Mouse (Mus musculus) limb, embryonic 13.5 days (tissue): ENCODE measurements around the gene Gm1123. TPM values are rescaled to one million over a fixed set of nuclear protein-coding genes. Genes with fewer than 3 reads are reported as not detected.

ENCODE experiments used
- ATAC-seq: fragments of 200-750 bp; cut with Nextera tagmentation; 2 replicates; pipeline ENCODE4 v1.8.0; 2017; ENCODE audit warnings: low read depth, moderate number of reproducible peaks, moderate TSS enrichment; ENCODE audit not compliant: low FRiP score
- H3K27ac ChIP-seq: fragments of 300-500 bp; sonication (generic); 2 replicates; pipeline ENCODE4 v1.5.1; 2015; ENCODE audit warnings: inconsistent platforms, mild to moderate bottlenecking, moderate library complexity
- H3K27me3 ChIP-seq: fragments of 300-500 bp; sonication (generic); 2 replicates; pipeline ENCODE4 v1.6.1; 2015; ENCODE audit warnings: mild to moderate bottlenecking, inconsistent platforms
- H3K36me3 ChIP-seq: fragments of 300-500 bp; sonication (generic); 2 replicates; pipeline ENCODE4 v1.6.1; 2015; ENCODE audit warnings: inconsistent platforms, mild to moderate bottlenecking, moderate library complexity
- H3K4me1 ChIP-seq: fragments of 300-500 bp; sonication (generic); 2 replicates; pipeline ENCODE4 v1.6.1; 2015; ENCODE audit warnings: inconsistent platforms
- H3K4me2 ChIP-seq: fragments of 300-500 bp; sonication (generic); replicated peaks from 2 replicates; pipeline ENCODE4 v1.6.1; 2015; ENCODE audit warnings: inconsistent platforms, mild to moderate bottlenecking, moderate library complexity
- H3K4me3 ChIP-seq: fragments of 300-500 bp; sonication (generic); 2 replicates; pipeline ENCODE4 v1.5.1; 2015; ENCODE audit warnings: moderate library complexity, mild to moderate bottlenecking, inconsistent platforms
- H3K9ac ChIP-seq: fragments of 300-500 bp; sonication (generic); 2 replicates; pipeline ENCODE4 v1.6.1; 2015; ENCODE audit warnings: mild to moderate bottlenecking, inconsistent platforms
- H3K9me3 ChIP-seq: fragments of 300-500 bp; sonication (generic); 2 replicates; pipeline ENCODE4 v1.6.1; 2016; ENCODE audit warnings: inconsistent platforms
- WGBS: fragments of 180-500 bp; shearing (Covaris S2); methylation state at CpG from one replicate; pipeline ENCODE4 v1.1.7; 2015; 5-methylcytosine and 5-hydroxymethylcytosine counted together
- polyA plus RNA-seq: library from polyadenylated mRNA; unstranded; fragments of >200 nt; fragmentation: Nextera tagmentation; extraction: Ambion mirVana; gene quantifications from 2 replicates; pipeline ENCODE4 v1.2.1, GENCODE M21; 2015

Gm1123 gene
- 0.11 TPM in 1 of 2 replicates, not detected in the other for polyA plus RNA-seq

DNA sequence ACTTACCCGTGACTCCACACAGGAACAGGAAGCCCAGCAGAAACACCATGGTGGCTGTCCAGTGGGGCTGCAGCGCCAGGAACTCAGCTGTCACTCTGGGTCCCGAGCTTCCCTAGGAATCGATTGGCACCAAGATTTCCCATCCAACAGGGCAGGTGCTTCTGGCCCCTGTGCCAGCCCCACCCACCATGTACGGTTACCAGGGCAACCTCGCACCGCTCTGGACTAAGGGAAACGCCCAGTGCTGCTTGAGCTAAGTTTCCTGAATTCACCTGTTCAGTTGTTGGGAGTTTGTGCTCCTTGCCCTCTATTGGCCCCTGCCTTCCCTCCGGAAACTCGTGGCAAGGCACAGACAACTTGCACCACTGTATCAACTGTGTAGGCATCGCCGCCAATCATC is at the start of gene Gm1123:
TSS of gene Gm1123 (minus strand) at position 141 of the 400 bp plus-strand sequence.
- 87% methylated on average over 12 of the region's 12 CpGs for WGBS

GRCm38 (mm10) chr9:99081718-99082117 is 46.2 kb upstream of the Gm1123 start:
- no peak for ATAC-seq
- Histone ChIP-seq H3K4me3 (no peak overlapping the region), H3K9ac (no peak overlapping the region), H3K9me3 (no peaks in the 10 kb centered on the region), H3K4me2 (no peak overlapping the region), H3K27ac (no peak overlapping the region), H3K4me1 (no peaks in the 10 kb centered on the region), H3K36me3 (no peaks in the 10 kb centered on the region), H3K27me3 (no peaks in the 10 kb centered on the region)
- WGBS, result 92% methylated on average over 5 of the region's 5 CpGs

More for the DNA sequence above, at the start of gene Gm1123:
- Histone ChIP-seq H3K4me1 (no peaks in the 10 kb centered on the region), H3K9ac (no peak within 1 kb of the TSS), H3K4me3 (no peak within 1 kb of the TSS), H3K9me3 (no peaks in the 10 kb centered on the region), H3K4me2 (no peak within 1 kb of the TSS), H3K27me3 (no peaks in the 10 kb centered on the region), H3K36me3 (0 out of 2 replicates have a peak, but pooled peaks cover 6% of the 10 kb centered on the region), H3K27ac (no peak within 1 kb of the TSS)
- no peak for ATAC-seq

DNA sequence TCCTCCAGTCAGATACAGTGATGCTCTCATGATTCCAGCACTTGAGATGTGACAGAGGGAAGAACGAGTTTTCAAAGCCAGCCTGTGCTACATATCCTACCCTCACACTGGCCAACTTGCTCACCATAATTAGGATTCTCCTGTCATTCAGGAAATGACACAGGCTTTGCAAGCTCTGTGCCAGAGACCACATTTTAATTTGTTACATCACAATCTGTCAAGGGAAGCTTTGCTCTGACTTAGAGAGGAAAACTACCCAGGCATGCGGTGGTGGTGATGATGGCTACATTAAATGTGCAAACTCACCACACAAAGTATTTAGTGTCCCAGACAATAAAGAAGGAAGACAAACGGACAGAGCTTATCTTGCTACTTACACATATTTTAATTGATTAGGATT is 45.8 kb upstream of the Gm1123 start:
- Histone ChIP-seq H3K27ac (no peak overlapping the region), H3K9ac (no peak overlapping the region)
- WGBS, result 74% methylated on average over 3 of the region's 3 CpGs

GRCm38 (mm10) chr9:99080657-99081056 is 45.1 kb upstream of the Gm1123 start:
- no peak overlapping the region for H3K4me2 ChIP-seq
- H3K4me1 ChIP-seq, result no peaks in the 10 kb centered on the region
- 98% methylated on average over 2 of the region's 2 CpGs for WGBS
- no peak overlapping the region for H3K4me3 ChIP-seq
- H3K27ac ChIP-seq, result no peak overlapping the region
- no peak overlapping the region for H3K9ac ChIP-seq
- ATAC-seq, result no peak
- H3K27me3 ChIP-seq, result no peaks in the 10 kb centered on the region
- H3K9me3 ChIP-seq, result no peaks in the 10 kb centered on the region
- H3K36me3 ChIP-seq, result no peaks in the 10 kb centered on the region

More for the DNA sequence above, 45.8 kb upstream of the Gm1123 start:
- H3K4me2 ChIP-seq, result no peak overlapping the region
- no peaks in the 10 kb centered on the region for H3K27me3 ChIP-seq
- no peaks in the 10 kb centered on the region for H3K36me3 ChIP-seq
- H3K9me3 ChIP-seq, result no peaks in the 10 kb centered on the region
- H3K4me3 ChIP-seq, result no peak overlapping the region
- no peak for ATAC-seq
- no peaks in the 10 kb centered on the region for H3K4me1 ChIP-seq

DNA sequence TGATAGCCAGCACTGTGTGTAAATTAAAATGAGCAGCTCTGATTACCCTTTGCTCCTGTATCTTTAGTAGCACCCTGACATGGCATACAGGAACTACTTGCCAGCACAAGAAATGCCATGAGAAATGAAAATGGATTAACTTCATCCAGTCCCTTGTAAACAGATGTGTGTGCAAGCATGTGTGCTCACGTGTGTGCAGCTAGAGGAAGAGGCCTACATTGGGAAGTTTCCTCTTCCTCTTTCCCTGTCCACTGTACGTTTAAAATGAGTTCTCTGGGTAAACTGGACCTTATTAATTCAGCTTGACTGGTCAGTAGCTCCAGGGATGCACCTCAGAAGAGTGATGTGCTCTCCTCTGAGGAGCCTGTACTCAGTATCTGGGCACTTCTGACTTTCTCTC is 38.9 kb upstream of the Gm1123 start:
- H3K4me3 ChIP-seq, result no peak overlapping the region
- 84% methylated on average over 2 of the region's 2 CpGs for WGBS
- H3K27ac ChIP-seq, result no peak overlapping the region
- no peak overlapping the region for H3K9ac ChIP-seq
- H3K36me3 ChIP-seq, result peaks cover 7% of the 10 kb centered on the region
- no peak for ATAC-seq
- no peak overlapping the region for H3K4me2 ChIP-seq
- no peaks in the 10 kb centered on the region for H3K4me1 ChIP-seq
- no peaks in the 10 kb centered on the region for H3K9me3 ChIP-seq
- H3K27me3 ChIP-seq, result no peaks in the 10 kb centered on the region

- Histone ChIP-seq H3K4me1 (no peaks in the 10 kb centered on the region), H3K9me3 (no peaks in the 10 kb centered on the region), H3K9ac (no peak overlapping the region), H3K27me3 (no peaks in the 10 kb centered on the region), H3K36me3 (peaks cover 7% of the 10 kb centered on the region), H3K4me3 (no peak overlapping the region), H3K27ac (no peak overlapping the region), H3K4me2 (no peak overlapping the region)
- WGBS, result 71% methylated on average over 4 of the region's 4 CpGs
- ATAC-seq, result no peak
These were observed 37.0 kb upstream of the Gm1123 start for GRCm38 (mm10) chr9:99072538-99072937.

DNA sequence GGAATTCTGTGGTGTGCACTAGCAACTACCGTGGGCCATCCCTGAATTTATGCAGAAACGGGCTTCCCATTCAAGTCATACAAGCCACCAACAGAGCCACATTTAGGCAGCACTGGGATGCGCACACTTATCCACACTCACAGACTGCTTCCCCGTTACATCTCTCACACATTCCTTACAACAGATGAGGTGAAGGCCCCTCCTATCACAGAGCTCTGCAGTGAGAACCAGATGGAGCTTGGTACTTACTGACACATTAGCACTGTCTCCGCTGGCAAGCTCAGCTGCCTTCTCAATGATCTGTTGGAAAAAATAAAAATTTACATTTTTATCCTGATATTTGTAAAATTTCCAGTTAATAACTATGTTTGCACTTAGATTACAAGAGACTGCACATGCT is 29.8 kb upstream of the Gm1123 start:
- Histone ChIP-seq H3K4me3 (no peak overlapping the region), H3K27me3 (no peaks in the 10 kb centered on the region), H3K27ac (no peak overlapping the region), H3K4me1 (no peaks in the 10 kb centered on the region), H3K9me3 (no peaks in the 10 kb centered on the region), H3K4me2 (no peak overlapping the region), H3K9ac (no peak overlapping the region), H3K36me3 (peaks cover 13% of the 10 kb centered on the region)
- 85% methylated on average over 5 of the region's 5 CpGs for WGBS
- ATAC-seq, result no peak

DNA sequence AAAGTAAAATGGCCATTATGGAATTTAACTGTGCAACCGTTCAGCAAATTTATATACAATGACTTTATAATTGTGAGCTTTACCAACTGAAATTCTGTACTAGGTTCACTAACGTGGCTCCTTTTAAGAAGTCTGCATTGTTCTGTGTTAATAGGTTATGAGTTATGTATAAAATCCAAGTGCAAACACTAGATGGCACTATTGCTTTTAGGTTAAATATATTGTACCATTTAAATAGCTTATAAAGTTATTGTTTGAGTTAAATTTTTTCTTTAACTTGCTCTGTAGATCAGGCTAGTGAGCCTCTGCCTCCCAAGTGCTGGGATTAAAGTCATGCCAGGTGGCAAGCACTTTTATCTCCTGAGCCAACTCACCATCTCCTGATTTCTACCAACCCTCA is 28.7 kb upstream of the Gm1123 start:
- Histone ChIP-seq H3K27ac (no peak overlapping the region), H3K9ac (no peak overlapping the region), H3K4me3 (no peak overlapping the region), H3K27me3 (no peaks in the 10 kb centered on the region), H3K36me3 (peaks cover 9% of the 10 kb centered on the region; the same call in 1 of the 2 replicates), H3K4me1 (no peaks in the 10 kb centered on the region), H3K4me2 (no peak overlapping the region), H3K9me3 (no peaks in the 10 kb centered on the region)
- no peak for ATAC-seq
- WGBS, result 51% methylated on average over 2 of the region's 2 CpGs

DNA sequence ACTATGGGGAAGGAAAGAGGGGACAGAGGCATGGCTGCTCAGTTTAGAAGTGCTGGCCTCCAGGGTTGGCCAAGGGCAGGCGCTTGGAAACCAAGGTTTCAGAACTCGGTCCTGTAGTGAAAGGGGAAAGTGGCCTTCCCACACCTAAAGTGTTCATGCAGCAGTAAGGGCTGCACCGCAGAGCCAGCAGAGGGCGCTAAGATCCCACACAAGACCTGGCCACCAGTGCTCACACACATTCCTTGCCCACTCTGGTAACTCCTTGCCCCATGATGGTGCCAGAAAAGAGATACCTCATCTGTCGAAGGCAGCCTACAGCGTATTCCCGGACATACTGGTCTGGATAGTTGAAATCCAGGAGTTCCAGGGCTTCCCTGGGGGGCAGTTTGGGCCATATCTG is 27.0 kb upstream of the Gm1123 start:
- no peaks in the 10 kb centered on the region for H3K9me3 ChIP-seq
- no peaks in the 10 kb centered on the region for H3K27me3 ChIP-seq
- peaks cover 9% of the 10 kb centered on the region; the same call in 1 of the 2 replicates for H3K36me3 ChIP-seq
- no peak overlapping the region for H3K4me3 ChIP-seq
- WGBS, result 40% methylated on average over 7 of the region's 7 CpGs
- H3K4me1 ChIP-seq, result no peaks in the 10 kb centered on the region
- no peak overlapping the region for H3K4me2 ChIP-seq
- no peak overlapping the region for H3K9ac ChIP-seq
- no peak for ATAC-seq
- H3K27ac ChIP-seq, result no peak overlapping the region

- Histone ChIP-seq H3K4me1 (no peaks in the 10 kb centered on the region), H3K27ac (no peak overlapping the region), H3K9me3 (no peaks in the 10 kb centered on the region), H3K27me3 (no peaks in the 10 kb centered on the region), H3K4me2 (no peak overlapping the region), H3K36me3 (0 out of 2 replicates have a peak, but pooled peaks cover 3% of the 10 kb centered on the region), H3K4me3 (no peak overlapping the region), H3K9ac (no peak overlapping the region)
- no peak for ATAC-seq
- WGBS, result 76% methylated on average over 3 of the region's 3 CpGs
These were observed 22.2 kb upstream of the Gm1123 start for GRCm38 (mm10) chr9:99057751-99058150.

GRCm38 (mm10) chr9:99049760-99050159 is 14.2 kb upstream of the Gm1123 start:
- Histone ChIP-seq H3K27me3 (peaks cover 4% of the 10 kb centered on the region; the same call in 1 of the 2 replicates), H3K36me3 (no peaks in the 10 kb centered on the region; the same call in 1 of the 2 replicates), H3K9ac (no peak overlapping the region), H3K27ac (no peak overlapping the region), H3K9me3 (no peaks in the 10 kb centered on the region), H3K4me3 (no peak overlapping the region), H3K4me2 (no peak overlapping the region), H3K4me1 (no peaks in the 10 kb centered on the region)
- no peak for ATAC-seq
- 74% methylated on average over 6 of the region's 6 CpGs for WGBS

DNA sequence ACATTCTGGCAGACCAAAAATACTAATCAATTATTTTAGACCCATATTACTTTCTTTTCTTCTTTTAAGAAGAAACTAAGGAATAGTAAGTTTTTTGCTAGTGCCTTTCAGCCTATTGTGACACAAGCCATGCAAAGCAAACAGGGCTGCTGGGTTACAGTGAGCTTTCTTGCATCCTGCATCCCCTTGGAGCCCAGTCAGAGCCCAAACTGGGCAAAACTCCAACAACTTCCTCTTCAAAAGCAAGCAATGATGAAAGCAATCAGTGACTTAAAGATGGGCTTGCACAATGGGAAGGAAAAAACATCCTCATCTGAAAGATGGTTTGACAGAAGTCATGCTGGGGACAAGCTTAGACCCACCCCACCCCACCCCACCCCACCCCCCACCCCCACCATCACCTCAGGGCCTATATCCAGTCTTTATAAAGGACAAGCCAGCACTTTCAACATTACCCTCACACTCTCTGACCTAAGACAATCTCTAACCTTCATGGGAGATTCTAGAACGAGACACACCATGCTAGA is 13.3 kb upstream of the Gm1123 start:
- ATAC-seq, result no peak
- H3K9ac ChIP-seq, result no peak overlapping the region
- peaks cover 8% of the 10 kb centered on the region; the same call in 1 of the 2 replicates for H3K27me3 ChIP-seq
- 0 out of 2 replicates have a peak, but pooled peaks cover 2% of the 10 kb centered on the region for H3K4me1 ChIP-seq
- no peaks in the 10 kb centered on the region; the same call in 1 of the 2 replicates for H3K36me3 ChIP-seq
- H3K9me3 ChIP-seq, result no peaks in the 10 kb centered on the region
- H3K4me2 ChIP-seq, result no peak overlapping the region
- WGBS, result 68% methylated on average over 1 of the region's 1 CpGs
- H3K4me3 ChIP-seq, result no peak overlapping the region
- H3K27ac ChIP-seq, result no peak overlapping the region

- ATAC-seq, result no peak
- peaks cover under 1% of the 10 kb centered on the region; the same call in 1 of the 2 replicates for H3K36me3 ChIP-seq
These were observed 9.2 kb upstream of the Gm1123 start for GRCm38 (mm10) chr9:99044761-99045160.

More at GRCm38 (mm10) chr9:99044761-99045160, 9.2 kb upstream of the Gm1123 start:
- H3K9ac ChIP-seq, result no peak overlapping the region
- H3K9me3 ChIP-seq, result no peaks in the 10 kb centered on the region
- peaks cover 8% of the 10 kb centered on the region; the same call in 1 of the 2 replicates for H3K27me3 ChIP-seq
- no peak overlapping the region for H3K4me3 ChIP-seq
- H3K27ac ChIP-seq, result no peak overlapping the region
- 0 out of 2 replicates have a peak, but pooled peaks cover 3% of the 10 kb centered on the region for H3K4me1 ChIP-seq
- WGBS, result 87% methylated on average over 8 of the region's 8 CpGs
- no peak overlapping the region for H3K4me2 ChIP-seq
